Mouse (Mus musculus) MEL-GATA-1-ER (cell line): ENCODE measurements around the gene Hmg20a.

Experiments
- DNase-seq: peaks from one replicate; pipeline ENCODE4 v3.0.0-alpha.2; 2012; ENCODE audit warnings: low read depth; ENCODE audit errors: extremely low read depth

Gene Hmg20a

DNA sequence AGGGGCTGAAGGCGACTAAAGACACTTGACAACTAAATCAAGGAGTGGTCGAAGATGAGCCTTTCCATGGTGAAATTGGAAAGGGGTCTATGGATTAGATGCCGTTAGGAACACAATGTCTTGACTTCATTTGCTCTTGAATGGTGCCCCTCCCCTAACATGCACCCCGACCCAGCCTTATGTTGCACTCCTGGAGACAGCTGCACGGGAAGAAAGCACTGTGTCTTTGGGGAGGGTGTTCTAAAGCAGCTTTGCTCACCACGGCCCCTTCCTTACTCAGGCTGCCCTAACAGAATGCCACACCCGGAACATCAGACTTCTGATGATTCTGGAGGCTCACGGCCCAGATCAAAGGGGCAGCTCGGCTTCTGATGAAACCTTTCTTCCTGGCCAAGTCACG, 103.9 kb downstream of the Hmg20a start:
- DNase-seq, result no peak

DNA sequence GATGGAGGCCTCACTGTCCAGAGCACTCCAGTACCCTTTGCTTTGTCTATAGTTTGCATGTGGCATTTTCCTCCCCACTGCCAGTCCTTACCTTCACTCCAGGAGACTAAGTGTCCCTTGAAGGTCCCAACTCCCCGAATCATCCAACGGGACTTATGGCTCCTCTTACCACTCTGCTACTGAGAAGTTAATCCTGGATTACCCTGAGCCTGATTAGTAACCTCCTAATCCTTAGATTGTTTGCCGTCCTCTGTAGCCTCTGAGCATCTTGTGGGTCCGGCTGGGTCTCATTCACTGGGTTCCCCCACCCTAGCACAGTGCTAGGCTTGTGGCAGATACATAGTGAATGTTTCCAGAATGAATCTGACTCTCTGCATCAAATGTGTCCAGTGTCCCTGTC, 109.5 kb downstream of the Hmg20a start:
- no peak for DNase-seq

DNA sequence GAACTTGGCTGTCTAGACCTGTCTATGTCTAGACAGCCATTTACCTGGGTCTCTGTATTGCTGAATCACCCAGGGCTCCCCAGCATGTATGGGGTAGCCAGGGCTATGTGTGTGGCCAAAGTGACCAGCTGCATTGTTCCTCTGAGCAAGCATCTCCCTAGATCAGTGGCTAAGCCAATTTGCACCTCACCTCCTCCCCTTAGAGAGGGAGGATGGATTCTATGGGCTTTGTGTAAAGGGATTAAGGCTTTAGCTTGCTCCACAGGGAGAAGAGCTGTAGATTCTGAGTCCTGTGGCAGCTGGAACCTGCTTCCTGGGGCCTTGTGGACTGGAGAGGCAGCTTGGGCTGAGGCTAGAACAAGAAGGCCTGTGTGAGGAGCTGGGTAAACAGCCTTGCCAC, 113.6 kb downstream of the Hmg20a start:
- DNase-seq, result no peak

DNA sequence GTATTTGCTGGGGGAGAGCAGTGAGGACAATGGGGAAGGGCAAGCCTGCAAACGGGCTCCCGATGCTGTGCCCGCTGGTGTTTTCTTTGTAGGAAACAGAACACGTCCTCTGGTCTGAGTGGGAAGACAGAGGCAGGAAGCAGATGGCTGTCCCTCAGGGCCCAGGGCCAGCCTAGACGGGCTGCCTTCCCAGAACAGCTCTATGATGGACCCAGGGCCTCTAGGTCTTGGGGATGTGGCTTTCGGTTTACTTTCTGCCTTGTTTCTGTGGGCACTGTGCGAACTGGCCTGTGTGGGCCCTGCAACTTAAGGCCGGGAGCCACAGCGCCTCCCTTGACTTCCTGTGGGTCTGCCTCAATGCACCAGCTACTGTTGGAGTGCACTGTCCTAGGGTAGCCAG, 115.5 kb downstream of the Hmg20a start:
- DNase-seq, result no peak

DNA sequence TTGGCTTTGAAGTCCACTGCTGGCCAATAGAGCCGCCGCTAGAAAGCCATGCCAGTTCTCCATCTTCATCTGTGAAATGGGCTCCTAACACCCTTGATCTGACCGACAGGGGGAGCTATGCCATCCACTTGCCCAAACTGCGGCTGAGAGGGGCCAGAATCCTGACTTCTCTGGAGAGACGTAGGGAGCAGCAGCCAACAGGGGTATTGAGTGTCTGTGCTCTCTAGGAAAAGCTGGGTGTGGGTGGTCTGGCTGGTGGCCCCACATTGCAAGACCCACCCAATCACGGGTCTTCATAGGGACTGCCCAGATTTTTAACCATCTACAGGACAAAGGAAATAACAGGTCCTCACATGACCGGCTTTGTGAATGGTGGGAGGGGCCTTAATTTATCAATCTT, 116.3 kb downstream of the Hmg20a start:
- DNase-seq, result no peak

DNA sequence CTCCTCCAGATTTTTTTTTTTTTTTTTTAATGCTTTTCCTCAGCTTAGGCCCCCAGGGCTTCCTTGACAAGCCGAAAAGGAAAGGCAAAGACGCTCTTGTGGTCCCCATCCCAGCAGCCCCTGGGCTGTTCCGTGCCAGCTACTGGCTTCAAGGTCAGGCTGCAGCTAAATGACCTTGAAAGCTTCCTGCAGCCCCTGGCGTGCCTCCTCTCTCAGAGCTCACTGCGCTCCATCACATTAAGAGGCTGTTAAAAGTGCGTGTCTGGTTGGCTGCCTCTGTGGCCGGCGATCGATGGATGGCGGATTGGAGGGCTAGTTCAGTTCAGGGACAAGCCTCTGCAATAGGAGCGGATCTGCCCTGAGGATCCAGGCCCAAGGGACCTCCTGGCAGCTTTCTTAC, 117.0 kb downstream of the Hmg20a start:
- no peak for DNase-seq

DNA sequence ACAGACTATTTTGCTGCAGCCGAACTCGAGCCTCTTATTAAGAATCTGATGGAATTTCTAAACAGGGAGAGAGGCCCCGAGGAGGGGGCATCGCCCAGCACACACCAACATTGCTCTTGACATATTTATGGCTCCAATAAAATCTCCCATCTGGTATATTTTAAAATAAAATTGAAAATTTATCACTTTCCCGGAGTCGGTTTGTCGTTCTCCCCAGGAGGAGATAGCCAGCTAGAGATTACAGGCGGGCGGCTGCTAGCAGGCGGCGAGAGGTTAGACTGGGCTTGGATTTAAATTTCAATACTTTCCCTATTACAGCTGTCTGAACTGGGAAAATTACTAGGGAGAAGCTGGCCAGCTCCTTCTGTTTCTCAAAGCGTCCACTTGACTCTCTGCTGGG, 121.6 kb downstream of the Hmg20a start:
- no peak for DNase-seq

DNA sequence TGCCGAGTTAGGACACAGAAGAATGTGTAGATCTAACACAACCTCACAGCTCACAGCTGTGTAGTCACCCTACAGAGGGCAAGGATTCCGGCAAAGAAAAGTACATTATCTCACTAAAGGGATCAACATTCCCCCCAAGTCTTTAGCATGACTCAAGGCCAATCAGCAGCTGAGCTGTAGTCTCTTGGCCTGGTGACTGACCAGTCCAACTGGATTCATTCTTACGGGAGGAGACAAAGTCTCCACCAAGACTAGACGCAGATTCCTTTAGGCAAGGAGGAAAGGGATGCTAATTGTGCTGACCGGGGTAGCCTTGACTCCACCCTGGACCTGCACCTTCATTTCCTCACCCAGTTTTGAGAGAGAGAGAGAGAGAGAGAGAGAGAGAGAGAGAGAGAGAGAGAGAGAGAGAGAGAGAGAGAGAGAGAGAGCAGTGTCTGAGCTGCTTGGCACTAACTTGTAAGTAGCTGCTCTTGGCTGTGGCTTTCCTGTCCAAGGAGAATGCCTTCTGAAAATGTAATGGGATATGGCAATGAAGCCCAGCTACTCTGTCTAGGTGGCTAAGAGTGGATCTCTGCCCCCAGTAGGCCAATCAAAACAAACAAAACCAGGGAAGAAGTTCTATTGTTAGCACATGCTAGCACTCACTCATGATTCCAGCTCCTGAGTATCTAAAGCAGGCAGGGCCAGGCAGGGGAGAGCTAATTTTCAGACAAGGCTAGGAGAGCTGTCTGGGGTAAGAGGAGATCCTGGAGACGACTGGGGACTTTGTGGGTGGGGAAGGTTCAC, 126.5 kb downstream of the Hmg20a start:
- no peak for DNase-seq
